Mouse (Mus musculus) heart, embryonic 16.5 days (tissue): Measurements from ENCODE around the gene Btnl2. TPM values are rescaled to one million over a fixed set of nuclear protein-coding genes. Genes with fewer than 3 reads are reported as not detected.
A peak's percentile ranks its signal among the peaks of the same experiment; 100 is the strongest.

Source experiments
- ATAC-seq: fragments of 200-750 bp; cut with Nextera tagmentation; replicated peaks from 2 replicates; pipeline ENCODE4 v1.8.0; 2017; ENCODE audit warnings: moderate number of reproducible peaks; ENCODE audit not compliant: insufficient read depth, low FRiP score; ENCODE audit errors: extremely low read depth
- H3K27ac ChIP-seq: fragments of 300-500 bp; sonication (generic); 2 replicates; pipeline ENCODE4 v1.5.1; 2014; ENCODE audit warnings: mild to moderate bottlenecking, low read length, control low read depth, moderate library complexity
- H3K27me3 ChIP-seq: fragments of 300-500 bp; sonication (generic); 2 replicates; pipeline ENCODE4 v1.6.1; 2014; ENCODE audit warnings: low read length, mixed read lengths; ENCODE audit not compliant: control insufficient read depth, insufficient read depth
- H3K36me3 ChIP-seq: fragments of 300-500 bp; sonication (generic); 2 replicates; pipeline ENCODE4 v1.6.1; 2014; ENCODE audit not compliant: control insufficient read depth, insufficient read depth
- H3K4me1 ChIP-seq: fragments of 300-500 bp; sonication (generic); 2 replicates; pipeline ENCODE4 v1.6.1; 2014; ENCODE audit warnings: low read length, mixed read lengths; ENCODE audit not compliant: control insufficient read depth, insufficient read depth
- H3K4me2 ChIP-seq: fragments of 300-500 bp; sonication (generic); 2 replicates; pipeline ENCODE4 v1.6.1; 2014; ENCODE audit warnings: low read depth, mild to moderate bottlenecking, control low read depth, low read length
- H3K4me3 ChIP-seq: fragments of 300-500 bp; sonication (generic); 2 replicates; pipeline ENCODE4 v1.5.1; 2014; ENCODE audit warnings: mild to moderate bottlenecking, control low read depth, low read length
- H3K9ac ChIP-seq: fragments of 300-500 bp; sonication (generic); 2 replicates; pipeline ENCODE4 v1.6.1; 2014; ENCODE audit warnings: low read length, control low read depth
- H3K9me3 ChIP-seq: fragments of 300-500 bp; sonication (generic); replicated peaks from 2 replicates; pipeline ENCODE4 v1.6.1; 2016; ENCODE audit warnings: low read length; ENCODE audit not compliant: control insufficient read depth
- WGBS: fragments of 180-500 bp; shearing (Covaris S2); extraction: QIAGEN DNeasy Blood & Tissue Kit; methylation state at CpG from one replicate; pipeline ENCODE4 v1.1.7; 2014; 5-methylcytosine and 5-hydroxymethylcytosine counted together
- polyA plus RNA-seq: library from polyadenylated mRNA; unstranded; fragments of >200 nt; fragmentation: Nextera tagmentation; extraction: Ambion mirVana; gene quantifications from 2 replicates; pipeline ENCODE4 v1.2.1, GENCODE M21; 2015

Gene Btnl2
- polyA plus RNA-seq, 1 experiment from 2014 or later: 0.09 TPM

DNA sequence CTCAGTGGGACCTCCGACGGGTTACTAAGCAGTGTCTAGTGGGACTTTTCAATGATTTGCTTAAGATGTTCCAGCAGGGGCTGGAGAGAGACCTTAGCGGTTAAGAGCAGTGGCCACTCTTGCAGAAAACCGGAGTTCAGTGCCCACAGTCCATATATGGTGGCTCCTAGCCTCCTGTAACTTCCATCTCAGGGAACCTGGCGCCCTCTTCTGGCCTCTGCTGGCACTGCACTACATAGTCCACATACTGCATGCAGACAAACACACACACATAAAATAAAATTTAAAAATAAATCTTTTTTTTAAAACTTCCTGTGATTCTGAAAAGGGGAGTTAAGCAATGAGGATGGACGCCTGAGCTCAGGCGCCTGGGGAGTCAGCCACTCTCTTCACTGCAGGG lies 28.6 kb downstream of the Btnl2 start:
- Histone ChIP-seq H3K27ac (no peak overlapping the region), H3K4me1 (no peaks in the 10 kb centered on the region), H3K9me3 (no peaks in the 10 kb centered on the region), H3K4me2 (no peak overlapping the region), H3K9ac (no peak overlapping the region), H3K36me3 (no peaks in the 10 kb centered on the region), H3K4me3 (no peak overlapping the region), H3K27me3 (no peaks in the 10 kb centered on the region)
- 65% methylated on average over 7 of the region's 7 CpGs for WGBS
- no peak for ATAC-seq

DNA sequence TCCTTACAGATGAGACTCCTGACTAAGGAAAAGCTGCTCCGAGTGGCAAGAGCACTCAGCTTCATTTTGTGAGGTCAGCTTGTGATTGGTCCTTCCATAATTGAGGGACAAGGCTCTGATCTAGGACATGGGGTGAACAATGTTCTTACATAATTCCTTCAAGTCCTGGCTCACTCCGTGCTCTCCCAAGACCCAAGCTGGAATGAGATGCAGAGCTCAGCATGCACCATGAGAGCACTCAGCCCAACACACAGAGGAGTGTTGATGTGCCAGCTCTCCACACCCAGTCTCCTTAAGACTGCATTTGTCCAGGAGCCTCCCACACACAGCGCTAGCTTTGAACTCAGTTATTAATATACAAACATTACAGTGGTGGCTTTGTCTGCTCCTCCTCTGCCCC lies 30.1 kb downstream of the Btnl2 start:
- Histone ChIP-seq H3K36me3 (no peaks in the 10 kb centered on the region), H3K9ac (no peak overlapping the region), H3K27ac (no peak overlapping the region), H3K4me2 (no peak overlapping the region), H3K4me1 (no peaks in the 10 kb centered on the region), H3K9me3 (no peaks in the 10 kb centered on the region), H3K4me3 (no peak overlapping the region), H3K27me3 (no peaks in the 10 kb centered on the region)
- ATAC-seq: no peak
- WGBS: 60% methylated on average over 3 of the region's 3 CpGs

DNA sequence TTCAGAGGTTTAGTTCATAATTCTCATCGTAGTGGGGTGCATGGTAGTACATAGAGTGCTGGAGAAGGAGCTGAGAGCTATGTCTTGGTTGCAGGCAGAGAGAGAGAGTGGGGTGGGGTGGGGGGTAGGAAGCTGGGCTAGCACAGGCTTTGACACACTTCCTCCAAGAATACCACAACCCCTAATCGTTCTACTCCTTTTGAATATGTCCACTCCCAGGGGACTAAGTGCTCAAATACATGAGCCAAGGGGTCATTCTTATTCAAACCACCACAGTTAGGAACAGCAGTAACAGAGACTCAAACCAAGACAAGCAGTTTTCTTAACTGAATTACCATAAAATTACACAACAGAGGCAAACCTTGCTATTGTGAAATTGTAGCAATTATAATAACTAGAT lies 32.0 kb downstream of the Btnl2 start:
- 67% methylated on average over 2 of the region's 2 CpGs for WGBS
- H3K4me1 ChIP-seq: no peaks in the 10 kb centered on the region
- peaks cover 4% of the 10 kb centered on the region; the same call in 1 of the 2 replicates for H3K27me3 ChIP-seq
- H3K9me3 ChIP-seq: no peaks in the 10 kb centered on the region
- no peak overlapping the region for H3K9ac ChIP-seq
- ATAC-seq: no peak
- no peak overlapping the region for H3K27ac ChIP-seq
- no peak overlapping the region for H3K4me2 ChIP-seq
- no peak overlapping the region for H3K4me3 ChIP-seq
- H3K36me3 ChIP-seq: no peaks in the 10 kb centered on the region

DNA sequence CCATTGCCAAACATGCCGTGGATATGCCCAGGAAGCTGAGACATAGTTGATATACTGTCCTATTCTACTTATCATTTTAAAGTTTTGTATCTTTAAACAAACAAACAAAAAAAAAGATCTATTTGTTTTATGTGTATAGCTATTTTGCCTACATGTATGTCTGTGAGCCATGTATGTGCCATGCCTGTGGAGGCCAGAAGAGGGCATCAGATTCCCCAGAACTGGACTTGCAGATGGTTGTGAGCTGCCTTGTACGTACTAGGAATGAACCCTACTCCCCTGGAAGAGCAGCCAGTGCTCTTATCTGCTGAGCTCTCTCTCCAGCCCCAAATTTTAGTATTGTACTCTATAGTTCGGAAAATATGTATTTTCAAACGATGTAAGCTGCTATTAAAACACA lies 33.9 kb downstream of the Btnl2 start:
- H3K4me2 ChIP-seq: no peak overlapping the region
- 35% methylated on average over 4 of the region's 4 CpGs for WGBS
- no peaks in the 10 kb centered on the region for H3K4me1 ChIP-seq
- ATAC-seq: no peak
- H3K27ac ChIP-seq: no peak overlapping the region
- H3K36me3 ChIP-seq: no peaks in the 10 kb centered on the region
- no peaks in the 10 kb centered on the region for H3K9me3 ChIP-seq
- H3K4me3 ChIP-seq: no peak overlapping the region
- no peak overlapping the region for H3K9ac ChIP-seq
- peaks cover 8% of the 10 kb centered on the region; the same call in 1 of the 2 replicates for H3K27me3 ChIP-seq

DNA sequence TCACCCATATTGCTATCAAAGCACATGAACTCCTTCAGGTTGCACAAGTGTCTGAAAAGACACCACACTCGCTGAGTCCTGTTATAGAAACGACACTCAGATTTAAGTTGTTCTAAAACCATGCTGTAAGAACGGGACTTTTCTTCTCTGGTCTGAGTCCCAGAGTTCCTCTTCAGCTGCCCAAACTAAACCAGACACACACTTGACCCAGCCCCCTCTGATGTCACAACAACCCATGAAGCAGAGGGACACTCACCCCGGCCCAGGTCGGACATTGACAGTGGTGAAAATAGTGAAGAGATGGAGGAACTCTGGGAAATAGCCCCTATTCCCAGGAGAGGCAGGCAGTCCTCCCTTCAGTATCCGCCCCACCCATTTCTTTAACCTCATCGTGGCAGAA lies 36.9 kb downstream of the Btnl2 start:
- 54% methylated on average over 7 of the region's 7 CpGs for WGBS
- no peak overlapping the region for H3K4me2 ChIP-seq
- ATAC-seq: no peak
- peaks cover 8% of the 10 kb centered on the region; the same call in 1 of the 2 replicates for H3K27me3 ChIP-seq
- no peak overlapping the region for H3K27ac ChIP-seq
- no peak overlapping the region for H3K4me3 ChIP-seq
- no peaks in the 10 kb centered on the region for H3K36me3 ChIP-seq
- H3K9me3 ChIP-seq: no peaks in the 10 kb centered on the region
- H3K4me1 ChIP-seq: no peaks in the 10 kb centered on the region
- H3K9ac ChIP-seq: no peak overlapping the region

GRCm38 (mm10) chr17:34392321-34392720 lies 37.7 kb downstream of the Btnl2 start:
- Histone ChIP-seq H3K4me3 (peak overlapping the region; percentile 44), H3K9me3 (no peaks in the 10 kb centered on the region), H3K9ac (no peak overlapping the region), H3K4me2 (peak overlapping the region; percentile 64), H3K4me1 (no peaks in the 10 kb centered on the region), H3K27ac (no peak overlapping the region), H3K36me3 (no peaks in the 10 kb centered on the region), H3K27me3 (peaks cover 8% of the 10 kb centered on the region; the same call in 1 of the 2 replicates)
- WGBS: 3% methylated on average over 24 of the region's 24 CpGs
- no peak; the same call in 1 of the 2 replicates for ATAC-seq

DNA sequence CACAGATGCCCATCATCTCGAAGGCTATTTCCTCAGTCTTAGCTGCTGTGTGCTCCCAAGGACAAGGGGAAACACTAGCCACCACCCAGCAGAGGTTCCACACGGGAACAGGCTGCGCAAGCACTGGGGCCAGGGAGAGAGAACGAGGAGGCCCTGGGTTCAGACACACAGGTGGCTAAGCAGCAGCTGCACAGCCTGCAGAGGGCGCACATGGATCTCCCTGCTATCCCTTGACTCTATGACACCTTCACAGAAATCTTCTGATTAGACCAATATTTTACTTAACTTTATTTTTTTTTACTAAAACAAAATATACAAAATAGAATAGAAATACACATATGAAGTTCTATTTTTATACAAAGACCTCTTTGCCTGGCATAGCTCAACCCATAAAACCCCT lies 42.7 kb downstream of the Btnl2 start:
- Histone ChIP-seq H3K9ac (no peak overlapping the region), H3K27ac (no peak overlapping the region), H3K9me3 (no peaks in the 10 kb centered on the region), H3K36me3 (no peaks in the 10 kb centered on the region), H3K4me1 (no peaks in the 10 kb centered on the region), H3K27me3 (peaks cover 12% of the 10 kb centered on the region), H3K4me2 (no peak overlapping the region), H3K4me3 (no peak overlapping the region)
- ATAC-seq: no peak
- WGBS: 60% methylated on average over 5 of the region's 5 CpGs

DNA sequence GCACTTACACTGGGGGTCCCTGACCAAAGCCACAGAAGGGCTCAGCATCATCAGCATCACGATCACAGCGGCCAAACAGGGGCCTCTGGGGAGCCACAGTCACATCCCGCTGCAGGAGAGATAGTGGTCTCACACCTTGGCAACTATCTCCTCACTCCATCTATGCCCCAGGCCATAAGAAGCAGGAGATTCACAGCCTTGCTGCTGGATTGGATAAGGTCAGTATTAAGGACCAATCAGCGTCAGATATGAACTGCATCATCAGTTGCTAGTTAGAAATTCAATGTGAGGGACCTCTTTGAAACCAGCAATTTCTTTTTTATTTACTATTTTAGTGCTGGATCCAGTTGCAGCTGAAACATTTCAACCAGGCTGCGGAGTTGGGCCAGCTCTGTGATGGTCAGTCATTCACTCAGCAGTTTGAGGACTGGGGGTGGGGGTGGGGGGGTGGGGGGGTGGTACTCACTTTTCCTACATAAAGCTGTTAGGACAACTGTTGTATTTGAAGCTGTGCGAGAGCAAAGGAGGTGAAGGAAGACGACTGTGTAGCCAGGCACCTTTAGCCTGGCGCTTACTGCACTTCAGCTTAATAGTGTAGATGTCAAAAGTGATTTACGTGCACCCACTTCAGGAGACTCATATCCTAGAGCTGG lies 43.6 kb downstream of the Btnl2 start:
- Histone ChIP-seq H3K4me2 (peak overlapping the region; percentile 83), H3K27me3 (peaks cover 12% of the 10 kb centered on the region), H3K9me3 (no peaks in the 10 kb centered on the region), H3K27ac (no peak overlapping the region), H3K9ac (no peak overlapping the region), H3K4me1 (no peaks in the 10 kb centered on the region), H3K36me3 (no peaks in the 10 kb centered on the region), H3K4me3 (peak overlapping the region; percentile 55)
- 11% methylated on average over 9 of the region's 9 CpGs for WGBS
- peak; percentile 71 for ATAC-seq

- Histone ChIP-seq H3K4me2 (peak within 1 kb of the TSS; percentile 83), H3K27ac (peak within 1 kb of the TSS; percentile 54; the same call in 1 of the 2 replicates), H3K4me1 (no peaks in the 10 kb centered on the region), H3K4me3 (peak within 1 kb of the TSS; percentile 55), H3K27me3 (peaks cover 12% of the 10 kb centered on the region), H3K36me3 (no peaks in the 10 kb centered on the region), H3K9me3 (no peaks in the 10 kb centered on the region), H3K9ac (peak within 1 kb of the TSS; percentile 67)
- WGBS: 4% methylated on average over 34 of the region's 34 CpGs
- peak; percentile 89 for ATAC-seq
Measured at GRCm38 (mm10) chr17:34398711-34399393, 44.2 kb downstream of the Btnl2 start, which contains the start of gene BC051142. Gene BC051142, plus strand, starts transcription at chr17:34398820.
